Mouse (Mus musculus): ENCODE results near the gene Ganc. TPM values are rescaled to one million over a fixed set of nuclear protein-coding genes. Genes with fewer than 3 reads are reported as not detected.
A peak's percentile ranks its signal among the peaks of the same experiment; 100 is the strongest.

Ganc gene
- polyA plus RNA-seq, 1 experiment from 2014 or later, result 8.5 TPM

DNA sequence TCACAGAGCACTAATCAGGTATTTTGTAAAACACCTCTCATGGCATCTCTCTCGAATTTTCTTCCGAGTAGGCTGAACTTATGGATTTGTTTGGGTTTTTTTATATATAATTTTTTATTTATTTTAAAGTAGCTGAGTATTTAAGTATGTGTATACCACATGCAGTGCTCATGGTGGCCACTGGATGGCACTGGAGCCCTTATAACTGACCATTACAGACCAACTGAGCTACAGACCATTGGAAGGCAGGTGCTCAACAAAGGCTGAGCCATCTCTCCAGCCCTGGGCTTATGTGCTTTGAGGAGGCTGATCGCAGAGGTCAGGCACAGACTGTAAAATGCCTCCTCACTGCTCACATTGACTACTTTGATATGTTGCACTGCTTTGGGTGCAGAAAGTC lies 74.9 kb downstream of the Ganc start:
- WGBS, result 51% methylated on average over 3 of the region's 3 CpGs
- peak; percentile 87 for DNase-seq
- Histone ChIP-seq H3K4me2 (no peak overlapping the region), H3K9me3 (ENCODE audit: low read depth, low read length) (no peaks in the 10 kb centered on the region), H3K27me3 (ENCODE audit: insufficient read depth, low read length) (no peaks in the 10 kb centered on the region), H3K27ac (ENCODE audit: low read depth) (no peak overlapping the region), H3K4me3 (ENCODE audit: low read depth, low read length) (no peak overlapping the region), H3K4me1 (ENCODE audit: insufficient read depth) (no peaks in the 10 kb centered on the region), H3K9ac (no peak overlapping the region), H3K36me3 (ENCODE audit: insufficient read depth) (no peaks in the 10 kb centered on the region)
- TF ChIP-seq CTCF (IDR thresholded peaks at IDR 0.05; ENCODE audit: low read depth), result peak; percentile 77
- ATAC-seq (ENCODE audit: insufficient read depth), result no peak; the same call in 1 of the 2 replicates

DNA sequence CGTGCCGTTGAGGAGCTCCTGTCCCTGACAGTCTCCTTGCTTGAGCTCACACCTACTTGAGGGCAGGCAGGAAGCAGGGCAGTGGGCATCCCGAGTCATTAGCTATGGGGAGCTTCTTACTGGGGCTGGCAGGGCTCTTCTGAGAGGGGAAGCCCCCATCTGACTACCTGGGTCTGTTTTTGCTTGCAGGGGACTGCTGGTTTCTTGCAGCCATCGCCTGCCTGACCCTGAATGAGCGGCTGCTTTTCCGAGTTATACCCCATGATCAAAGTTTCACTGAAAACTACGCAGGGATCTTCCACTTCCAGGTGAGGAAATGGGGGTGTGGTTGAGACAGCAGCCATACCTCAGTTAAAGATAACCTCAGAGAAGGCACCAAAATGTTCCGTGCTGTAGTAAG lies 78.2 kb downstream of the Ganc start:
- Histone ChIP-seq H3K4me1 (ENCODE audit: insufficient read depth) (no peaks in the 10 kb centered on the region), H3K4me3 (ENCODE audit: low read depth, low read length) (no peak overlapping the region), H3K27me3 (ENCODE audit: insufficient read depth, low read length) (no peaks in the 10 kb centered on the region), H3K4me2 (no peak overlapping the region), H3K9ac (no peak overlapping the region), H3K9me3 (ENCODE audit: low read depth, low read length) (no peaks in the 10 kb centered on the region), H3K36me3 (ENCODE audit: insufficient read depth) (no peaks in the 10 kb centered on the region), H3K27ac (ENCODE audit: low read depth) (no peak overlapping the region)
- WGBS, result 66% methylated on average over 8 of the region's 8 CpGs
- ATAC-seq (ENCODE audit: insufficient read depth) (no peak), DNase-seq (no peak)
- no peak for TF ChIP-seq CTCF (IDR thresholded peaks at IDR 0.05; ENCODE audit: low read depth)

DNA sequence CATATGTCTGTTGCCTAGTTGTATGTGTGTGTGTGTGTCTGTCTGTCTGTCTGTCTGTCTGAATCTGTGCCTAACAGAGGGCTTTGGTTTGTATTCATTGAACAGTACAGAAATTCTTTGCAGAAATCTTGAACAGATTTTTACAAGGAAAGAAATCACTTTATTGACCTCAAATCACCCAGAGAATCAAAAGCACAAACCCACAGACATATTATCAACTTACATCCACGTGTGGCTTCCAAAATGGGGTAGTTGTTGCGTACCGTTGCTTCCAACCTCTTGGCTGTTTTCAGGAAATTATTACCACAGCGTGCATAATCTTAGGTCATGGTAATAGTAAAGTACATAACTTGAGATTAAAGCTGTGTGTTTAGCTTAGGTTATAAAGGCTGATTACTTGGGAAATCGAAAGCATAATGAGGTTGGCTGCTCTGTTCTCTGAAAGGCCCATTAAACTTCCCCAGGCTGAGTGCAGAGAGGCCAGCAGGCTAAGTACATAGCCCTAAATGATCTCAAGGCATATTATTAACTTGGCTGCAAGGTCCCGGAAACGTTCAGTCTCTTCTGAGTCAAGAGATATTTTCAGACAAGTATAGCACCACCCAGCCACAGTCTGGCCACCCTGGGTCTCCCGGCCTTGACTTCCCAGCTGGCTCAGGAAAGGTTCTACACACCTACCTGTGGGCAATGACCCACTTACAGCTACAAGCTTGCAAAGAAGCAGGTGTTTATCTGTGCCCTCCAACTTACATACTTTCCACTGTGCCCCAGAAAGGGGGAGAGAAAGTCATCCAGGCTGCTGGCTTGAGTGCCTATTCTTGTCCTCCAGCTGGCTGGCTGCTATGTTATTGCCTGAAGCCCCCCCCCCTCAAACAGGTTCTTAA lies 79.1 kb downstream of the Ganc start:
- H3K27me3 ChIP-seq (ENCODE audit: insufficient read depth, low read length), result no peaks in the 10 kb centered on the region
- no peaks in the 10 kb centered on the region for H3K4me1 ChIP-seq (ENCODE audit: insufficient read depth)
- WGBS, result 64% methylated on average over 8 of the region's 8 CpGs
- DNase-seq (no peak), ATAC-seq (ENCODE audit: insufficient read depth) (no peak)
- no peak overlapping the region for H3K27ac ChIP-seq (ENCODE audit: low read depth)
- no peak overlapping the region for H3K9ac ChIP-seq
- H3K36me3 ChIP-seq (ENCODE audit: insufficient read depth), result no peaks in the 10 kb centered on the region
- no peak for TF ChIP-seq CTCF (IDR thresholded peaks at IDR 0.05; ENCODE audit: low read depth)
- H3K4me2 ChIP-seq, result no peak overlapping the region
- no peak overlapping the region for H3K4me3 ChIP-seq (ENCODE audit: low read depth, low read length)
- no peaks in the 10 kb centered on the region for H3K9me3 ChIP-seq (ENCODE audit: low read depth, low read length)

DNA sequence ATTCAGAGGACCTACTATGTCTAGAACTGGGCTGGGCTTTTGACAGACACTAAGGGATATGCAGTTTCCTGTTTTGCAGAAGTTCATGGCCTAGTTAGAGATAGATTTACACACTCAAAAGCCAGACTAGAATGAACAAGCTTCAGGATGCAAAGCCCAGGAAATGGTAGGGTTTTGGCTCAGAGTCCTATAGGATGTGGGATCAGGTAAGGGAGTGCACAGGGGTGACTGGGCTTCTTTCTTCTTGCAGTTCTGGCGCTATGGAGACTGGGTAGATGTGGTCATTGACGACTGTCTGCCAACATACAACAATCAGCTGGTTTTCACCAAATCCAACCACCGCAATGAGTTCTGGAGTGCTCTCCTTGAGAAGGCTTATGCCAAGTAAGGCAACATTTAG lies 80.5 kb downstream of the Ganc start:
- ATAC-seq (ENCODE audit: insufficient read depth), result no peak
- H3K4me3 ChIP-seq (ENCODE audit: low read depth, low read length), result no peak overlapping the region
- no peaks in the 10 kb centered on the region for H3K4me1 ChIP-seq (ENCODE audit: insufficient read depth)
- no peak overlapping the region for H3K9ac ChIP-seq
- 88% methylated on average over 3 of the region's 3 CpGs for WGBS
- no peak overlapping the region for H3K27ac ChIP-seq (ENCODE audit: low read depth)
- DNase-seq, result no peak
- no peak for TF ChIP-seq CTCF (IDR thresholded peaks at IDR 0.05; ENCODE audit: low read depth)
- no peaks in the 10 kb centered on the region for H3K27me3 ChIP-seq (ENCODE audit: insufficient read depth, low read length)
- no peak overlapping the region for H3K4me2 ChIP-seq
- H3K36me3 ChIP-seq (ENCODE audit: insufficient read depth), result no peaks in the 10 kb centered on the region
- H3K9me3 ChIP-seq (ENCODE audit: low read depth, low read length), result no peaks in the 10 kb centered on the region

DNA sequence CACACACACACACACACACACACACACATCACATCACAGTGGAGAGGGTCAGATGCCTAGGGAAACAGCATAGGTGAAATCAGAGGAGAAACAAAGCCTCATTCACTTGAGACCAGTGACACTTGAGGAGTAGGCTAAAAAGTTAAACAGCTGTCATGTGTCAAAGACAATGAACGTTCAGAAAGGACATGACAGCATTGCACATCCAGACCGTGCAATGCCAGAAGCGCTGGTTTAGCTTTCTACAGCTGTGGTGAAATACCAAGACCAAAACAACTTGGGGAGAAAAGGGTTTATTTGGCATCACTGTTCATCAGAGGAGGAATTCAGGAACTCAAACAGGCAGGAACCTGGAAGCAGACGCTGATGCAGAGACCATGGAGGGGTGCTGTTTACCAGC lies 89.6 kb downstream of the Ganc start:
- H3K27ac ChIP-seq (ENCODE audit: low read depth), result no peak overlapping the region
- H3K4me2 ChIP-seq, result no peak overlapping the region
- no peaks in the 10 kb centered on the region for H3K27me3 ChIP-seq (ENCODE audit: insufficient read depth, low read length)
- no peak overlapping the region for H3K4me3 ChIP-seq (ENCODE audit: low read depth, low read length)
- no peaks in the 10 kb centered on the region for H3K4me1 ChIP-seq (ENCODE audit: insufficient read depth)
- 28% methylated on average over 4 of the region's 4 CpGs for WGBS
- H3K9ac ChIP-seq, result no peak overlapping the region
- no peak for TF ChIP-seq CTCF (IDR thresholded peaks at IDR 0.05; ENCODE audit: low read depth)
- ATAC-seq (ENCODE audit: insufficient read depth) (no peak), DNase-seq (peak; percentile 40)
- no peaks in the 10 kb centered on the region for H3K9me3 ChIP-seq (ENCODE audit: low read depth, low read length)
- H3K36me3 ChIP-seq (ENCODE audit: insufficient read depth), result no peaks in the 10 kb centered on the region

DNA sequence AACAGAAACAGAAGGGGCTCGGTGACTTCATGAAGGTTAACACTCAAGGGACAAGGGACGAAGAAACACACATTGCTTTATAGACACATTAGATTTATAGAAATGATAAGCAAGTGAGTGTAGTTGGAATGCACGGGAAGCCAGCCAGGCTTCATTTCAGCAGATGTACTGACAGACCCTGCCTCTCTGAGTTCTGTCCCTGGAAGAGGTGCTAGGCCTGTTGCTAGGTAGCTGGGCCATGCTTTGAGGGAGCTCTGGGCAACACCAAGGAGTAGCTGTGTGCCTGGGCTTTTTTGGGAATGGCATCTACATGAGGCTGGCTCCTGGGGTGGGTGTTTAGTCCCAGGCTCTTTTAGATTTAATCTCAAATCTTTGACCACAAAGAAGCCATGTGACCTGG lies 92.8 kb downstream of the Ganc start:
- no peak overlapping the region for H3K4me3 ChIP-seq (ENCODE audit: low read depth, low read length)
- WGBS, result 41% methylated on average over 3 of the region's 3 CpGs
- no peaks in the 10 kb centered on the region for H3K36me3 ChIP-seq (ENCODE audit: insufficient read depth)
- H3K27ac ChIP-seq (ENCODE audit: low read depth), result no peak overlapping the region
- no peaks in the 10 kb centered on the region for H3K9me3 ChIP-seq (ENCODE audit: low read depth, low read length)
- DNase-seq, result no peak
- H3K4me1 ChIP-seq (ENCODE audit: insufficient read depth), result peaks cover 7% of the 10 kb centered on the region; the same call in 1 of the 2 replicates
- H3K9ac ChIP-seq, result no peak overlapping the region
- no peak overlapping the region for H3K4me2 ChIP-seq
- H3K27me3 ChIP-seq (ENCODE audit: insufficient read depth, low read length), result no peaks in the 10 kb centered on the region
- no peak for TF ChIP-seq CTCF (IDR thresholded peaks at IDR 0.05; ENCODE audit: low read depth)
- no peak for ATAC-seq (ENCODE audit: insufficient read depth)

DNA sequence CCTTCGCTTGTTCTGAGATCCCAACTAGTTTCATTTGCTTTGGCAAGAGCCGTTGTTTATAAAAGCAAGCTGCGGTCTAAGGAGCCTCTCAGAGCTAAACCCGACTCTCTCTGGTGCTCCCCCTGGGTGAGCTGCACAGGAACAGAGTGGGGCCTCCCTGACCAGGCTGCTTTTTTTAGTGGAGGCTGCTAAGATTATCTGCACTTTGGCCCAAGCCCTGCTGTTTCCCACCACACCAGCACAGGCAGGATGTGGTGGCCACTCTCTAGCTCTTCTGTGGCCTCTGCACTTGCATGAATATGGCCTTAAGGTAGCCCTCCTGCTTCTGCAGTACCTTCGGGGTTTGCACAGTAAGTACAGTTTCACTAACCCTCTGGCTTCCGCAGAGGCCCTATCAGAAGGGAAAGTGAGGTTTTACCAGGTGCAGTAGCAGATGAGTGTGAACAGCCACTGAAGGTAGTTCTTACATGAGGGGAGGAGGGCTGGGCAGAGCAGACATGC lies 96.3 kb downstream of the Ganc start:
- TF ChIP-seq CTCF (IDR thresholded peaks at IDR 0.05; ENCODE audit: low read depth), result no peak
- Histone ChIP-seq H3K4me3 (ENCODE audit: low read depth, low read length) (no peak overlapping the region), H3K4me2 (peak overlapping the region; percentile 5; the same call in 1 of the 2 replicates), H3K27ac (ENCODE audit: low read depth) (peak overlapping the region; percentile 20; the same call in 1 of the 2 replicates), H3K36me3 (ENCODE audit: insufficient read depth) (peaks cover 2% of the 10 kb centered on the region; the same call in 1 of the 2 replicates), H3K9me3 (ENCODE audit: low read depth, low read length) (no peaks in the 10 kb centered on the region), H3K4me1 (ENCODE audit: insufficient read depth) (peaks cover 7% of the 10 kb centered on the region; the same call in 1 of the 2 replicates), H3K27me3 (ENCODE audit: insufficient read depth, low read length) (no peaks in the 10 kb centered on the region), H3K9ac (no peak overlapping the region)
- peak; percentile 53 for DNase-seq
- ATAC-seq (ENCODE audit: insufficient read depth), result 0 out of 2 replicates have a peak, but pooled peaks have one; percentile 39
- 36% methylated on average over 6 of the region's 6 CpGs for WGBS
